Mouse (Mus musculus) midbrain, embryonic 16.5 days (tissue): ENCODE measurements around the gene Cdt1. TPM values are rescaled to one million over a fixed set of nuclear protein-coding genes. Genes with fewer than 3 reads are reported as not detected.

Experiments
- ATAC-seq: fragments of 200-750 bp; cut with Nextera tagmentation; 2 replicates; pipeline ENCODE4 v1.8.0; 2017; ENCODE audit warnings: moderate TSS enrichment
- H3K27ac ChIP-seq: fragments of 300-500 bp; sonication (generic); 2 replicates; pipeline ENCODE4 v1.5.1; 2014; ENCODE audit warnings: mild to moderate bottlenecking, low read length, mixed read lengths
- H3K27me3 ChIP-seq: fragments of 300-500 bp; sonication (generic); 2 replicates; pipeline ENCODE4 v1.6.1; 2014; ENCODE audit warnings: low read depth, low read length, mixed read lengths; ENCODE audit not compliant: control insufficient read depth, insufficient read depth
- H3K36me3 ChIP-seq: fragments of 300-500 bp; sonication (generic); 2 replicates; pipeline ENCODE4 v1.6.1; 2014; ENCODE audit warnings: mild to moderate bottlenecking, low read length, moderate library complexity, mixed read lengths; ENCODE audit not compliant: control insufficient read depth, insufficient read depth
- H3K4me1 ChIP-seq: fragments of 300-500 bp; sonication (generic); 2 replicates; pipeline ENCODE4 v1.6.1; 2014; ENCODE audit warnings: mild to moderate bottlenecking, low read length, mixed read lengths; ENCODE audit not compliant: control insufficient read depth, insufficient read depth
- H3K4me2 ChIP-seq: fragments of 300-500 bp; sonication (generic); 2 replicates; pipeline ENCODE4 v1.6.1; 2014; ENCODE audit warnings: mild to moderate bottlenecking, low read length, mixed read lengths
- H3K4me3 ChIP-seq: fragments of 300-500 bp; sonication (generic); 2 replicates; pipeline ENCODE4 v1.5.1; 2014; ENCODE audit warnings: low read depth, mild to moderate bottlenecking, low read length, moderate library complexity, mixed read lengths
- H3K9ac ChIP-seq: fragments of 300-500 bp; sonication (generic); 2 replicates; pipeline ENCODE4 v1.6.1; 2014; ENCODE audit warnings: low read depth, low read length, mixed read lengths
- H3K9me3 ChIP-seq: fragments of 300-500 bp; sonication (generic); replicated peaks from 2 replicates; pipeline ENCODE4 v1.6.1; 2014; ENCODE audit warnings: mild to moderate bottlenecking, low read length, mixed read lengths; ENCODE audit not compliant: control insufficient read depth, poor library complexity, severe bottlenecking
- WGBS: fragments of 180-500 bp; shearing (Covaris S2); extraction: QIAGEN DNeasy Blood & Tissue Kit; methylation state at CpG from one replicate; pipeline ENCODE4 v1.1.7; 2014; 5-methylcytosine and 5-hydroxymethylcytosine counted together
- polyA plus RNA-seq: library from polyadenylated mRNA; unstranded; fragments of >200 nt; fragmentation: Nextera tagmentation; extraction: Ambion mirVana; gene quantifications from 2 replicates; pipeline ENCODE4 v1.2.1, GENCODE M21; 2015

Gene Cdt1
- polyA plus RNA-seq, 1 experiment from 2014 or later: 5.7 TPM

DNA sequence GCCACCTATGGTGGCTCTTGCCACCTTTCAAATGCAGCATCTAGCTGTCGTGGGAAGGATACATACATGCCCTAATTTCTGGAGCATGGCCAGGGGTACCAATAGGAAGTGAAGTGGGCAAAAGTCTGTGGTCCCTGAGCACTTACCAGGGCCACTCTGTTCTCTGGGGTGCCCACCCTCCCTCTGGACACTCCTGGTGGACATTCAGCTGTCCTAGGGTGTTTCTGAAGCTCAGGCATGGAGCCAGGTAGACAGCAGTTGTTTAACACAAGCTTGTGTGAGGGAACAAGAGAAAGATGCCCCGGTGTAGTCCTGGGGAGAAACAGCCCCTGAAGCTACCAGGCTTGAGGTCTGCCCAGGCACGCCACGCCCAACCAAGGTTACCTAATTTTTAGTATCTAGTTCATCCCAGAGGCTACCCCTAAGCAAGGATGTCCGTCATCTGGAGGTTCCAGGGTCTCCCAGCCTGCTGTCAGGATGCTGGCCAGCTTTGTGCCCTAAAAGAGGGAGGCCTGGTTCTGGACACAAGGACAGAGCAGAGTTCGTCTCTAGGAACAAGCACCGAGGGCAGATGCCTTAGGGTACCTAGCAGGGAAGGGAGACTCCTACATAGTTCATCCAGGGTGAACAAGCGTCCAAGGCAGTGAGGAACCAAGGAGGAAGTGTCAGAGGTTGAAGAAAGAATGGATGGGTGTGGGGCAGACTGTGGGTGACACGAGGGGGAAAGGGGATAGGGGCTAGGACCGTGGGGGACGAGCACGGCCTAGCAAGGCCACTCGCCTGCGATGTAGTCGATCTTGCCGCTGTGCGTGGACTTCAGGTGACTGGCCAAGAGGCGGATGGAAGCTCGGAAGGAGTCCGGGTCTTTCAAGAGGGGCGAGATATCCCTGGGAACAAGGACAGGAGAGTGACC, 8.2 kb downstream of the Cdt1 start:
- Histone ChIP-seq H3K36me3 (0 out of 2 replicates have a peak, but pooled peaks cover 2% of the 10 kb centered on the region), H3K9me3 (no peaks in the 10 kb centered on the region), H3K4me3 (peak overlapping the region; percentile 70), H3K27me3 (no peaks in the 10 kb centered on the region), H3K4me2 (peak overlapping the region; percentile 97), H3K4me1 (peaks cover 14% of the 10 kb centered on the region), H3K9ac (peak overlapping the region; percentile 89), H3K27ac (peak overlapping the region; percentile 81)
- peak; percentile 43 for ATAC-seq
- WGBS: 18% methylated on average over 21 of the region's 21 CpGs

- H3K9ac ChIP-seq: peak within 1 kb of the TSS; percentile 89
- H3K4me1 ChIP-seq: peaks cover 14% of the 10 kb centered on the region
- peak within 1 kb of the TSS; percentile 81 for H3K27ac ChIP-seq
- H3K4me2 ChIP-seq: peak within 1 kb of the TSS; percentile 97
- H3K9me3 ChIP-seq: no peaks in the 10 kb centered on the region
- WGBS: under 1% methylated on average over 39 of the region's 39 CpGs
- peak; percentile 89 for ATAC-seq
- H3K4me3 ChIP-seq: peak within 1 kb of the TSS; percentile 70
- no peaks in the 10 kb centered on the region for H3K27me3 ChIP-seq
- 0 out of 2 replicates have a peak, but pooled peaks cover under 1% of the 10 kb centered on the region for H3K36me3 ChIP-seq
Observed at GRCm38 (mm10) chr8:122576648-122577022, 8.8 kb downstream of the Cdt1 start, which contains the start of gene Aprt. Gene Aprt, minus strand, starts transcription at chr8:122576909.

DNA sequence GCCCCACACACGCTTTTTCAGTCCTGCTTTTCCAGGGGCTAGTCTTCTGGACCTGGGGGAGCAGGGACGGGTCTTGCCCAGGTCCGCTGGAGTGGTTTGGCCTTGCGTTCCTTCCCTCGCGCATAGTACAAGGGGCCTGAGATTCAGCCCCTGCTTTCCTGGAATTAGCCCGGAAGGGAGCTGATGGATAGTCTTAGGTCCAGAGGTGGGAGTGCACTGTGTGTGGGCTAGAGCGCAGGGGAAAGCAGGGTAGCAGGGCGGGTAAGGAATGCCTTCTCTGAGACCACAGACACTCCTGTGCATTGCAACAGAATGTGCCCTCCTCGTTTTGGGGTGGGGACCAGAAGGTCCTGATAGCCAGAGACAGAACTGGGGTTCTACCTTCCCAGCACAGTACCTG, 9.3 kb downstream of the Cdt1 start:
- Histone ChIP-seq H3K9ac (peak overlapping the region; percentile 89), H3K27ac (peak overlapping the region; percentile 81), H3K4me1 (peaks cover 14% of the 10 kb centered on the region), H3K4me2 (peak overlapping the region; percentile 97), H3K4me3 (peak overlapping the region; percentile 70), H3K27me3 (no peaks in the 10 kb centered on the region), H3K9me3 (no peaks in the 10 kb centered on the region), H3K36me3 (no peaks in the 10 kb centered on the region)
- ATAC-seq: peak; percentile 28
- whole genome bisulfite sequencing: 37% methylated on average over 10 of the region's 10 CpGs

GRCm38 (mm10) chr8:122579196-122579595, 11.4 kb downstream of the Cdt1 start:
- Histone ChIP-seq H3K36me3 (no peaks in the 10 kb centered on the region), H3K9me3 (no peaks in the 10 kb centered on the region), H3K4me2 (no peak overlapping the region), H3K27ac (no peak overlapping the region), H3K9ac (no peak overlapping the region), H3K4me1 (peaks cover 14% of the 10 kb centered on the region), H3K4me3 (no peak overlapping the region), H3K27me3 (no peaks in the 10 kb centered on the region)
- 31% methylated on average over 7 of the region's 7 CpGs for WGBS
- no peak for ATAC-seq

DNA sequence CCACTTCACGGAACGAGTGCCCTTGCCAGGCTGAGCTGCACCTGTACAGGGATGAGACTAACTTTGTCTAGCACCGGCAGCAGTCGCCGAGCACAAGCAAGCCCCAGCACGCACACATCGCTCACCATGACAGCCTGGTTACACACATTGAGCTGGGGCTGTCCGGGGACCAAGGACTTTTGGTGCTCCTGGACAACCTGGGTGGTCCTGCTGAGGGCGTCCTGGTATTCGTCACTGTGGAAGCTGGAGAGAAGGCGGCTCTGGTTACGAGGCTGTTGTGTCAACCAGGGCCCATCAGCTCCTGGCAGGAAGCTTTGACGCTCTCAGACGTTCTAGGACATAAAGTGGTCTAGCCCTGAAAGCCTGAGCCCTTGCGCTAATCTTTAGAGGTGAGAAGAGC, 13.1 kb downstream of the Cdt1 start:
- H3K36me3 ChIP-seq: no peaks in the 10 kb centered on the region
- no peak overlapping the region for H3K4me2 ChIP-seq
- 85% methylated on average over 13 of the region's 15 CpGs for WGBS
- no peak overlapping the region for H3K27ac ChIP-seq
- H3K9ac ChIP-seq: no peak overlapping the region
- no peaks in the 10 kb centered on the region for H3K27me3 ChIP-seq
- no peaks in the 10 kb centered on the region for H3K9me3 ChIP-seq
- no peak for ATAC-seq
- H3K4me3 ChIP-seq: no peak overlapping the region
- H3K4me1 ChIP-seq: peaks cover 5% of the 10 kb centered on the region

- no peak overlapping the region for H3K9ac ChIP-seq
Observed at GRCm38 (mm10) chr8:122584981-122585380, 17.2 kb downstream of the Cdt1 start.

GRCm38 (mm10) chr8:122585411-122585891, 17.6 kb downstream of the Cdt1 start:
- Histone ChIP-seq H3K9ac (no peak overlapping the region), H3K4me3 (no peak overlapping the region), H3K4me1 (no peaks in the 10 kb centered on the region), H3K27me3 (no peaks in the 10 kb centered on the region), H3K27ac (no peak overlapping the region), H3K4me2 (no peak overlapping the region), H3K9me3 (no peaks in the 10 kb centered on the region), H3K36me3 (no peaks in the 10 kb centered on the region)
- WGBS: 73% methylated on average over 14 of the region's 14 CpGs
- no peak for ATAC-seq

More at GRCm38 (mm10) chr8:122584981-122585380, 17.2 kb downstream of the Cdt1 start:
- Histone ChIP-seq H3K4me1 (no peaks in the 10 kb centered on the region), H3K9me3 (no peaks in the 10 kb centered on the region), H3K4me2 (no peak overlapping the region), H3K4me3 (no peak overlapping the region), H3K27me3 (no peaks in the 10 kb centered on the region), H3K36me3 (no peaks in the 10 kb centered on the region), H3K27ac (no peak overlapping the region)
- ATAC-seq: no peak
- 90% methylated on average over 9 of the region's 9 CpGs for WGBS

DNA sequence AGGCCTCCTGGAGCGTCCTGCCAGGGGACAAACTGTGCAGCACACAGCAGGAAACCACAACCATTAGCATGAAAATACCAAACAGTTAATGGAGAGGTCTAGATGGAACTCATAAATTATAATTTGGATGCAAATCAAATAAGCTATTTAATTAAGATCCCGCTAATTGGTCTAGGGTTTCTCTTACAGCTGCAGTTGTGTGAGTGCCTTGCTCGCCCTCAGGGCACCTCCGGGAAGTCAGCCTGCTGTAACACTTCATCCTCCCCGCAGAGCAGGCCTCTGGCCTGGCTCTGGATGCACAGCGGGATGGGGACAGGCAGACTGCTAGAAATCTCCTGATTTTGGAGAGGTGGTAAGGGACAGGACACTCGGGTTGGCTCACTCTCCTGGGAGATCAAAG, 18.4 kb downstream of the Cdt1 start:
- H3K9ac ChIP-seq: no peak overlapping the region
- no peak overlapping the region for H3K27ac ChIP-seq
- no peaks in the 10 kb centered on the region for H3K27me3 ChIP-seq
- H3K4me1 ChIP-seq: no peaks in the 10 kb centered on the region
- 53% methylated on average over 7 of the region's 7 CpGs for WGBS
- no peaks in the 10 kb centered on the region for H3K9me3 ChIP-seq
- no peak overlapping the region for H3K4me3 ChIP-seq
- H3K36me3 ChIP-seq: no peaks in the 10 kb centered on the region
- H3K4me2 ChIP-seq: no peak overlapping the region
- ATAC-seq: no peak

DNA sequence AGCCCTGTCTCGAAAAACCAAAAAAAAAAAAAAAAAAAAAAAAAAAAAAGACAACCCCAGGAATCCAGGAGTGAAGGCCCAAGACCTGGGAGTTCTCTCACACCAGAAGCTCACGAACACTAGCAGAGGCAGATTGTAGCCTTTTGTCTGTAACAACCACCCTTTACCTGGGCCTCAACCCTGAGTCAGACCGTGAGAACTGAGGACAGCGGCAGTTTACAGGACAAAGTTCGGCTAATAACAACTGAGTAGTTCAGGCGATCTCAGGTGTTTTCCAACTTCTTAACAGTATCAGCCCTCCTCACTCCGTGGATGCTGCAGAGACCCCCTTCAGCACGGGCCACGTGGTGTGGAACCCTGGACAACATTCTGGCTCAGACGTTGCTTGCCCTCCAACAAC, 18.9 kb downstream of the Cdt1 start:
- Histone ChIP-seq H3K27me3 (no peaks in the 10 kb centered on the region), H3K4me3 (no peak overlapping the region), H3K4me1 (no peaks in the 10 kb centered on the region), H3K4me2 (no peak overlapping the region), H3K9ac (no peak overlapping the region), H3K9me3 (no peaks in the 10 kb centered on the region), H3K36me3 (no peaks in the 10 kb centered on the region), H3K27ac (no peak overlapping the region)
- ATAC-seq: no peak
- 86% methylated on average over 10 of the region's 10 CpGs for WGBS
